Mouse (Mus musculus): ENCODE data around the gene Leng9. TPM values are rescaled to one million over a fixed set of nuclear protein-coding genes. Genes with fewer than 3 reads are reported as not detected.
"Not testable (repeated sequence)": the region's sequence is repeated elsewhere in the genome, so short reads cannot be mapped to it uniquely, and the experiment has no call there.

Leng9 gene
- polyA plus RNA-seq (2012; rRNA removed), result 5.8 and 6.3 TPM in 2 replicates

- DNase-seq (ENCODE audit: low spot score), result no peak
Observed at GRCm38 (mm10) chr7:4150059-4150541, at the start of gene Leng9. TSS of gene Leng9 (minus strand) at chr7:4150374.

- DNase-seq (ENCODE audit: low spot score), result no peak
Observed at GRCm38 (mm10) chr7:4178438-4178837, 28.3 kb upstream of the Leng9 start.

- no peak for DNase-seq (ENCODE audit: low spot score)
Observed at GRCm38 (mm10) chr7:4170193-4170938, 20.2 kb upstream of the Leng9 start.

GRCm38 (mm10) chr7:4167098-4167497 is 16.9 kb upstream of the Leng9 start:
- no peak for DNase-seq (ENCODE audit: low spot score)

- DNase-seq (ENCODE audit: low spot score), result no peak
Observed at GRCm38 (mm10) chr7:4165286-4165685, 15.1 kb upstream of the Leng9 start.

- no peak for DNase-seq (ENCODE audit: low spot score)
Observed at GRCm38 (mm10) chr7:4164090-4164910, 14.1 kb upstream of the Leng9 start, which contains the start of gene Cdc42ep5. TSS of gene Cdc42ep5 (minus strand) at chr7:4164860.

GRCm38 (mm10) chr7:4163571-4164072 is 13.4 kb upstream of the Leng9 start:
- DNase-seq (ENCODE audit: low spot score), result no peak

GRCm38 (mm10) chr7:4161596-4161995 is 11.4 kb upstream of the Leng9 start:
- not testable (repeated sequence) for DNase-seq (ENCODE audit: low spot score)

GRCm38 (mm10) chr7:4154976-4155375 is 4.8 kb upstream of the Leng9 start:
- DNase-seq (ENCODE audit: low spot score), result no peak

- no peak for DNase-seq (ENCODE audit: low spot score)
Observed at GRCm38 (mm10) chr7:4154356-4154755, 4.2 kb upstream of the Leng9 start.

- no peak for DNase-seq (ENCODE audit: low spot score)
Observed at GRCm38 (mm10) chr7:4151241-4151640, 1.1 kb upstream of the Leng9 start.

- no peak for DNase-seq (ENCODE audit: low spot score)
Observed at GRCm38 (mm10) chr7:4150811-4151221, 642 bp upstream of the Leng9 start.

- DNase-seq (ENCODE audit: low spot score), result peak; percentile 83
Observed at GRCm38 (mm10) chr7:4149209-4150054, 742 bp downstream of the Leng9 start.

GRCm38 (mm10) chr7:4148341-4149208 is 1.6 kb downstream of the Leng9 start:
- peak; percentile 32 for DNase-seq (ENCODE audit: low spot score)

- no peak for DNase-seq (ENCODE audit: low spot score)
Observed at GRCm38 (mm10) chr7:4147836-4148235, 2.3 kb downstream of the Leng9 start.

GRCm38 (mm10) chr7:4147371-4147770 is 2.8 kb downstream of the Leng9 start:
- peak; percentile 20 for DNase-seq (ENCODE audit: low spot score)

GRCm38 (mm10) chr7:4146241-4147180 is 3.7 kb downstream of the Leng9 start:
- peak; percentile 31 for DNase-seq (ENCODE audit: low spot score)

- DNase-seq (ENCODE audit: low spot score), result peak; percentile 32
Observed at GRCm38 (mm10) chr7:4145552-4146190, 4.5 kb downstream of the Leng9 start.
